Mouse (Mus musculus) kidney, adult 10 weeks (tissue): ENCODE results near the gene 1810065E05Rik. TPM values are rescaled to one million over a fixed set of nuclear protein-coding genes. Genes with fewer than 3 reads are reported as not detected.

Source experiments
- polyA plus RNA-seq: library from polyadenylated mRNA; stranded (reverse); fragments of 350-450 nt; fragmentation: Illumina TruSeq; extraction: RNeasy Lipid Tissue Mini Kit (QIAGEN cat#74804); gene quantifications from one replicate; pipeline ENCODE4 v1.2.3, GENCODE M21; 2014; ENCODE audit warnings: low read depth, low replicate concordance

1810065E05Rik gene
- not detected for polyA plus RNA-seq

GRCm38 (mm10) chr11:58420815-58421214 lies at the start of gene 1810065E05Rik:
Gene 1810065E05Rik (plus strand): TSS chr11:58421111.

GRCm38 (mm10) chr11:58378763-58379278 lies 42.1 kb upstream of the 1810065E05Rik start, which contains the start of gene Lypd8:
Gene Lypd8 (plus strand): TSS chr11:58379043.

GRCm38 (mm10) chr11:58432259-58432658 lies 11.3 kb downstream of the 1810065E05Rik start, which contains the start of gene Gm12253:
Gene Gm12253 (plus strand): TSS chr11:58432559.

GRCm38 (mm10) chr11:58452759-58453158 lies 31.8 kb downstream of the 1810065E05Rik start, which contains the start of gene Lypd9:
Gene Lypd9 (minus strand): TSS chr11:58452923.

GRCm38 (mm10) chr11:58462170-58462569 lies 41.3 kb downstream of the 1810065E05Rik start, which contains the start of gene Olfr30:
Gene Olfr30 (minus strand): TSS chr11:58462270.

Other genes with a start within 250 kb of the 1810065E05Rik start
- 70.5 TPM for gene Mrpl22, start 249.4 kb upstream of the 1810065E05Rik start, polyA plus RNA-seq
- 11.9 TPM for gene Igtp, start 221.6 kb upstream of the 1810065E05Rik start, polyA plus RNA-seq
- 17.5 TPM for gene Irgm2, start 221.5 kb upstream of the 1810065E05Rik start, polyA plus RNA-seq
- gene 4930438A08Rik, start 146.3 kb upstream of the 1810065E05Rik start, polyA plus RNA-seq = not detected
- gene Zfp692, start 114.0 kb upstream of the 1810065E05Rik start, polyA plus RNA-seq = 0.61 TPM
- gene Zfp672, start 90.8 kb upstream of the 1810065E05Rik start, polyA plus RNA-seq = 65.9 TPM
- 0.65 TPM for gene Sh3bp5l, start 90.4 kb upstream of the 1810065E05Rik start, polyA plus RNA-seq
- not detected for gene Lypd8, start 42.1 kb upstream of the 1810065E05Rik start, polyA plus RNA-seq
- not detected for gene Gm12253, start 11.4 kb downstream of the 1810065E05Rik start, polyA plus RNA-seq
- gene Lypd9, start 31.8 kb downstream of the 1810065E05Rik start, polyA plus RNA-seq = not detected
- not detected for gene Olfr30, start 41.2 kb downstream of the 1810065E05Rik start, polyA plus RNA-seq
- gene Olfr332, start 71.4 kb downstream of the 1810065E05Rik start, polyA plus RNA-seq = not detected
- not detected for gene Olfr331, start 81.5 kb downstream of the 1810065E05Rik start, polyA plus RNA-seq
- gene Olfr330, start 113.7 kb downstream of the 1810065E05Rik start, polyA plus RNA-seq = not detected
- gene Olfr329-ps, start 125.3 kb downstream of the 1810065E05Rik start, polyA plus RNA-seq = not detected
- not detected for gene Olfr328, start 134.5 kb downstream of the 1810065E05Rik start, polyA plus RNA-seq
- gene Olfr224, start 149.4 kb downstream of the 1810065E05Rik start, polyA plus RNA-seq = not detected
- gene Olfr325, start 156.6 kb downstream of the 1810065E05Rik start, polyA plus RNA-seq = not detected
- gene Olfr324, start 174.0 kb downstream of the 1810065E05Rik start, polyA plus RNA-seq = not detected
- not detected for gene 2210407C18Rik, start 195.0 kb downstream of the 1810065E05Rik start, polyA plus RNA-seq
- not detected for gene Olfr323, start 209.4 kb downstream of the 1810065E05Rik start, polyA plus RNA-seq
- gene Trim58, start 219.4 kb downstream of the 1810065E05Rik start, polyA plus RNA-seq = not detected
- not detected for gene Olfr322, start 237.7 kb downstream of the 1810065E05Rik start, polyA plus RNA-seq